Mouse (Mus musculus): Measurements from ENCODE around the gene Ube4a. TPM values are rescaled to one million over a fixed set of nuclear protein-coding genes. Genes with fewer than 3 reads are reported as not detected.

Ube4a gene
- polyA plus RNA-seq, 1 experiment from 2014 or later: 26.3 TPM

DNA sequence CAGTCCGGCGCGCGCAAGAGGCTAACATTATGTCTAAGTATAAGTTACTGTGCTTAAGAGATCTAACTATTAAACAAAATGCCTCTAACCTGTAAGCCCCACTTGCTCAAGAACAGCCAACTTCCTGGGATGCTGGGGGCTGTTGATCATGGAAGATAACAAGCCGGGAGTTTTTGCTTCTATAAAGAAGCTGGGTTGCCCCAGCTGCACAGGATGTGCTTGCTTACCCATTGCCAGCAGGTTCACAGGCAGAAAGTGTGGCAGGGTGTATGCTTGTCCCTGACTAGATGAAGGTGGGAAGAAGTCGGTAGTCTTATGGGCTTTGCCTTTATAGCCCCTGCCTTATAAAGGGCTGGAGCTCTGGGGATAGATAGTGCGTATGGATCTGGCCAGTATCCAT lies 31.2 kb upstream of the Ube4a start:
- ATAC-seq (ENCODE audit: insufficient number of reproducible peaks, insufficient read depth, low FRiP score, low TSS enrichment): no peak
- 93% methylated on average over 7 of the region's 7 CpGs for WGBS
- no peak overlapping the region for H3K4me2 ChIP-seq (replicated peaks)
- H3K9ac ChIP-seq: no peak overlapping the region
- H3K27ac ChIP-seq: no peak overlapping the region
- H3K4me3 ChIP-seq: no peak overlapping the region
- H3K4me1 ChIP-seq: no peaks in the 10 kb centered on the region
- H3K9me3 ChIP-seq: no peaks in the 10 kb centered on the region
- H3K27me3 ChIP-seq: no peaks in the 10 kb centered on the region
- H3K36me3 ChIP-seq: no peaks in the 10 kb centered on the region

- no peaks in the 10 kb centered on the region for H3K27me3 ChIP-seq
- H3K9ac ChIP-seq: no peak overlapping the region
- 72% methylated on average over 4 of the region's 4 CpGs for WGBS
- H3K27ac ChIP-seq: no peak overlapping the region
- H3K4me2 ChIP-seq (replicated peaks): no peak overlapping the region
- H3K4me3 ChIP-seq: no peak overlapping the region
- H3K4me1 ChIP-seq: no peaks in the 10 kb centered on the region
- no peaks in the 10 kb centered on the region for H3K36me3 ChIP-seq
- no peaks in the 10 kb centered on the region for H3K9me3 ChIP-seq
- no peak for ATAC-seq (ENCODE audit: insufficient number of reproducible peaks, insufficient read depth, low FRiP score, low TSS enrichment)
Observed at GRCm38 (mm10) chr9:44994962-44995361, 29.6 kb upstream of the Ube4a start.

DNA sequence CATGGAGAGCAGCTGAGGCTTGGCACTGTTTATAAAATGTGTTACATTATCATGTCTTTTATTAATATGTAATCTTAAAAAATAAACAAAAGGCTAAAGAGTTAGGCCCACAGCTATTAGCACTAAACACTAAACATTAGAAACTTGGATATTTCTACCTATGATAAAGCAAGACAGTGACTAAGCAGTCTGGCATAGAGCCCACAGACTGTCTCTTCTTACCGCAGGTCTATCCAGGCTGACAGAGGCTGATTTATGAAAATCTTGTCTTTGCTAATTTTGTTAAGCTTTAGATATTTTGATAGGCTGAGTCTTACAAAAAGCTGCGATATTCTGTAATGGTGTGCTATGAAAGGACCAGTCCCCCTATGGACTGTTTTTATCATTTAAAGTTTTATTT lies 27.9 kb upstream of the Ube4a start:
- Histone ChIP-seq H3K9me3 (no peaks in the 10 kb centered on the region), H3K27me3 (no peaks in the 10 kb centered on the region), H3K4me3 (no peak overlapping the region), H3K9ac (no peak overlapping the region), H3K4me2 (replicated peaks) (no peak overlapping the region), H3K27ac (no peak overlapping the region), H3K4me1 (no peaks in the 10 kb centered on the region), H3K36me3 (no peaks in the 10 kb centered on the region)
- WGBS: 97% methylated on average over 2 of the region's 2 CpGs
- ATAC-seq (ENCODE audit: insufficient number of reproducible peaks, insufficient read depth, low FRiP score, low TSS enrichment): no peak

DNA sequence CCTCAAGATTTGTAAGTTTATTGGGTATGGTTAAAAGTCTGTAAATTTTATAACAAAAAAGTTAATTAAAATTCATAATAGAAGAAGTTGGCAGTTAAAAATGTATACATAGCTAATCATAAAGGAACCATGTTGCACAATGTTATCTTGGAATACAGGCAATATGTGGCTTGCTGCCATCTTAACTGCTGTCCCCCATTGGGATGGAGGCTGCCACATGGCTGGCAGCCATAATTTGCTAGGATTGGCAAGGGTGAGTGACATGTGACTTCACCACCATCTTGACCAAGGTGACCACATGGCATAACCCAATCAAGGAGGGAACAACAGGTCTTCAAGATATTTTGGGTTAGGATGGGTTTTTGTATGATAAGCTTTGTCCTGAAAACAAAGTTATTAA lies 26.9 kb upstream of the Ube4a start:
- Histone ChIP-seq H3K9ac (no peak overlapping the region), H3K4me3 (no peak overlapping the region), H3K27ac (no peak overlapping the region), H3K27me3 (no peaks in the 10 kb centered on the region), H3K4me2 (replicated peaks) (no peak overlapping the region), H3K4me1 (no peaks in the 10 kb centered on the region), H3K36me3 (no peaks in the 10 kb centered on the region), H3K9me3 (no peaks in the 10 kb centered on the region)
- ATAC-seq (ENCODE audit: insufficient number of reproducible peaks, insufficient read depth, low FRiP score, low TSS enrichment): no peak

GRCm38 (mm10) chr9:44991821-44992220 lies 26.4 kb upstream of the Ube4a start:
- H3K9ac ChIP-seq: no peak overlapping the region
- no peak overlapping the region for H3K4me3 ChIP-seq
- no peaks in the 10 kb centered on the region for H3K9me3 ChIP-seq
- H3K4me1 ChIP-seq: no peaks in the 10 kb centered on the region
- H3K4me2 ChIP-seq (replicated peaks): no peak overlapping the region
- H3K27ac ChIP-seq: no peak overlapping the region
- no peaks in the 10 kb centered on the region for H3K36me3 ChIP-seq
- no peaks in the 10 kb centered on the region for H3K27me3 ChIP-seq
- no peak for ATAC-seq (ENCODE audit: insufficient number of reproducible peaks, insufficient read depth, low FRiP score, low TSS enrichment)
- WGBS: 75% methylated on average over 2 of the region's 2 CpGs

GRCm38 (mm10) chr9:44986976-44987375 lies 21.6 kb upstream of the Ube4a start:
- no peak for ATAC-seq (ENCODE audit: insufficient number of reproducible peaks, insufficient read depth, low FRiP score, low TSS enrichment)
- 51% methylated on average over 5 of the region's 5 CpGs for WGBS
- no peak overlapping the region for H3K4me3 ChIP-seq
- H3K27me3 ChIP-seq: no peaks in the 10 kb centered on the region
- no peak overlapping the region for H3K9ac ChIP-seq
- H3K4me2 ChIP-seq (replicated peaks): no peak overlapping the region
- no peaks in the 10 kb centered on the region for H3K4me1 ChIP-seq
- H3K27ac ChIP-seq: no peak overlapping the region
- H3K36me3 ChIP-seq: no peaks in the 10 kb centered on the region
- no peaks in the 10 kb centered on the region for H3K9me3 ChIP-seq

DNA sequence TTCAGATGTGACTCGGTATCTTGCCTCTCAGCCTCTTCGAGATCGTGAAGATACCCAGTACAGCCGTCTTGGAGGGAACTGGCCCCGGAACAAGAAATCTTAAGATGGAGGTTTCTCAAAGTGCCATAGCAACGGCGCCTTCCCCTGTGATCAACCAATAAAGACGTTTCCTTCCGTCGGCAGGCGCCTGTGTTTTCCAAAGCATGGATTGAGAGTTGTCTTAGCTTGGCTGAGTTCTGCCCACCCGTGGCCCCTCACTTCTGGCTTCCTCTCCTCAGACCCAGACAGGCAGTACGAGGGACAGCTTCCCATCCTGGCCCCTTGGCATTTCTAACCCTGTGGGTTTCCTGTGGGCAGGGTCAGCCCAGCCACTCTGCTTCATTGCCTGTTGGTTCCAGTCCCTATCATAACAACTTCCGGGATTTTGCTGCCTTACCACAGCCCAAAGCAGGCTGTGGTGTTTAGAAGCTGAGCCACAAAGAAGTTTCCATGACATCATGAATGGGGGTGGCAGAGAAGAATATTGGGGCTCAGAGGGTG lies 20.9 kb upstream of the Ube4a start:
- Histone ChIP-seq H3K4me3 (no peak overlapping the region), H3K27me3 (no peaks in the 10 kb centered on the region), H3K4me1 (no peaks in the 10 kb centered on the region), H3K9ac (no peak overlapping the region), H3K9me3 (no peaks in the 10 kb centered on the region), H3K27ac (no peak overlapping the region), H3K36me3 (no peaks in the 10 kb centered on the region), H3K4me2 (replicated peaks) (no peak overlapping the region)
- WGBS: 67% methylated on average over 14 of the region's 14 CpGs
- ATAC-seq (ENCODE audit: insufficient number of reproducible peaks, insufficient read depth, low FRiP score, low TSS enrichment): no peak

DNA sequence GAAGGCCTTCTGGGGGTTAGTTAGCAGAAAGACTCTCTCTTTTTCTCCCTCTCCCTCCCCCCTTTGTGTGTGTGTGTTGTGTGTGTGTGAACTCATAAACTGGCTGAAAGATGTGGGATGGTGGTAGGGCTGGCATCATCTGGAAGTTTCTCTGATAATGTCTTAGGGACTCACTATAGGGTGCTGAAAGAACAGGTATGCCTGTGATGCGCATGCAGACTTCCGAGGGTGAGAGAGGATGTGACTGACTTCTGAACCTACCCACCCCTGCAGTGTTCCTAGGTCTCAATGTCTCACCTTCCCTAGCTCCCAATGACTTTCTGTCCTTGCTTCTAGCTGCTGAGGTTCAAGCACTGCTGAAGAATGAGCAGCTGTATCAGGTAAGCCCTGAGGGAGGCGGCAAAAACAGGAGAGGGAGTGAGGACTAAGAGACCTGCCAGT lies 20.3 kb upstream of the Ube4a start:
- no peak for ATAC-seq (ENCODE audit: insufficient number of reproducible peaks, insufficient read depth, low FRiP score, low TSS enrichment)
- no peaks in the 10 kb centered on the region for H3K27me3 ChIP-seq
- H3K9me3 ChIP-seq: no peaks in the 10 kb centered on the region
- no peak overlapping the region for H3K9ac ChIP-seq
- H3K36me3 ChIP-seq: no peaks in the 10 kb centered on the region
- H3K4me3 ChIP-seq: no peak overlapping the region
- no peaks in the 10 kb centered on the region for H3K4me1 ChIP-seq
- 83% methylated on average over 3 of the region's 3 CpGs for WGBS
- H3K27ac ChIP-seq: no peak overlapping the region
- no peak overlapping the region for H3K4me2 ChIP-seq (replicated peaks)

GRCm38 (mm10) chr9:44983001-44983400 lies 17.6 kb upstream of the Ube4a start:
- Histone ChIP-seq H3K9ac (no peak overlapping the region), H3K36me3 (no peaks in the 10 kb centered on the region), H3K4me2 (replicated peaks) (no peak overlapping the region), H3K4me1 (no peaks in the 10 kb centered on the region), H3K27me3 (no peaks in the 10 kb centered on the region), H3K4me3 (no peak overlapping the region), H3K27ac (no peak overlapping the region), H3K9me3 (no peaks in the 10 kb centered on the region)
- 72% methylated on average over 2 of the region's 2 CpGs for WGBS
- ATAC-seq (ENCODE audit: insufficient number of reproducible peaks, insufficient read depth, low FRiP score, low TSS enrichment): no peak

GRCm38 (mm10) chr9:44982531-44982930 lies 17.1 kb upstream of the Ube4a start:
- Histone ChIP-seq H3K4me1 (no peaks in the 10 kb centered on the region), H3K36me3 (no peaks in the 10 kb centered on the region), H3K9me3 (no peaks in the 10 kb centered on the region), H3K27ac (no peak overlapping the region), H3K9ac (no peak overlapping the region), H3K27me3 (no peaks in the 10 kb centered on the region), H3K4me3 (no peak overlapping the region), H3K4me2 (replicated peaks) (no peak overlapping the region)
- no peak for ATAC-seq (ENCODE audit: insufficient number of reproducible peaks, insufficient read depth, low FRiP score, low TSS enrichment)
- 84% methylated on average over 3 of the region's 3 CpGs for WGBS

DNA sequence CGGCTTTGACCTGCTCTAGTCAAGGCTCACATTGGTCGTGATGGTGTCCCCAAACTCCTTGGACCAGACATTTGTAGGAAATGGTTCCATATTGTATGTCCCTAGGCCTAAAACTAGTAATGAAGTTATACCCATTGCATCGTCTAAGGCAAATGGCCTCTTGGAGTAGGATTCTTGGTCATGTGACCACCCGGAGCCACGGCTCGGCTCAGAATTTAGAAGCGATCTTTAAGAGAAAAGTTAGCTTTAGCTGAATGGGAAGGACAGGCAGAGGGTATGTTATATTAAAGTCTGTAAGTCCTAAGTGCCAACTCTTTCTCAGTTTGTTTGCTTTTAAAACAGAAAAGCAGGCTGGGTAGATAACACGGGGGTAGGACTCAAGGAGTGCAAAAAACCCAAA lies 16.7 kb upstream of the Ube4a start:
- Histone ChIP-seq H3K27me3 (no peaks in the 10 kb centered on the region), H3K27ac (no peak overlapping the region), H3K9me3 (no peaks in the 10 kb centered on the region), H3K4me3 (no peak overlapping the region), H3K4me1 (no peaks in the 10 kb centered on the region), H3K9ac (no peak overlapping the region), H3K4me2 (replicated peaks) (no peak overlapping the region), H3K36me3 (no peaks in the 10 kb centered on the region)
- 88% methylated on average over 8 of the region's 8 CpGs for WGBS
- no peak for ATAC-seq (ENCODE audit: insufficient number of reproducible peaks, insufficient read depth, low FRiP score, low TSS enrichment)

- Histone ChIP-seq H3K4me3 (no peak within 1 kb of the TSS), H3K4me1 (no peaks in the 10 kb centered on the region), H3K36me3 (no peaks in the 10 kb centered on the region), H3K4me2 (replicated peaks) (no peak within 1 kb of the TSS), H3K27ac (no peak within 1 kb of the TSS), H3K9me3 (no peaks in the 10 kb centered on the region), H3K27me3 (no peaks in the 10 kb centered on the region), H3K9ac (no peak within 1 kb of the TSS)
- WGBS: 68% methylated on average over 4 of the region's 4 CpGs
- no peak for ATAC-seq (ENCODE audit: insufficient number of reproducible peaks, insufficient read depth, low FRiP score, low TSS enrichment)
Observed at GRCm38 (mm10) chr9:44981676-44982075, 16.3 kb upstream of the Ube4a start, which contains the start of gene Cd3d. Gene Cd3d (plus strand): TSS chr9:44981786.

DNA sequence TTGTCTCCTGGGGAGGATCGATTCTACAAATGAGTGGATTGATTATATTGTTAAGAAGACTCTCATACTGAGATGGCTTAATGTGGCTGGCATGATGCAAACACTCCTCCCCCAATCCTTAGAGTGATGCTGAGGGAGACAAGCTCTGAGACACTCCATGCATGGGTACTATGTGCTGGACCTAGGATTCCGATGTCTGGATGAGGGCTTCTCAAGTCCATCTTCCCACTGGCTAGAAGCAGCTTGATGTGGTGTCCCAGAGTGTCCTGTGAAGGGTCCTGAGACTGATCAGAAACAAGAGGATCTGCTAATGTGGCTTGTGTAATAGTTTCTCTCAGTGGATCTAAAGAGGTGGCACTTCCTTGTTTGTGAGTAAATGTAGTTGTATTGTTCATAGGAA lies 15.7 kb upstream of the Ube4a start:
- H3K27me3 ChIP-seq: no peaks in the 10 kb centered on the region
- no peak overlapping the region for H3K4me3 ChIP-seq
- H3K27ac ChIP-seq: no peak overlapping the region
- 90% methylated on average over 2 of the region's 2 CpGs for WGBS
- H3K9me3 ChIP-seq: no peaks in the 10 kb centered on the region
- no peaks in the 10 kb centered on the region for H3K4me1 ChIP-seq
- no peak overlapping the region for H3K4me2 ChIP-seq (replicated peaks)
- H3K9ac ChIP-seq: no peak overlapping the region
- no peak for ATAC-seq (ENCODE audit: insufficient number of reproducible peaks, insufficient read depth, low FRiP score, low TSS enrichment)
- H3K36me3 ChIP-seq: no peaks in the 10 kb centered on the region
